Mouse (Mus musculus) limb, embryonic 11.5 days (tissue): Measurements from ENCODE around the gene Fam173b. TPM values are rescaled to one million over a fixed set of nuclear protein-coding genes. Genes with fewer than 3 reads are reported as not detected.

ENCODE experiments used
- ATAC-seq: fragments of 200-750 bp; cut with Nextera tagmentation; 2 replicates; pipeline ENCODE4 v1.8.0; 2017; ENCODE audit warnings: low read depth; ENCODE audit not compliant: insufficient number of reproducible peaks, low FRiP score, low TSS enrichment
- DNase-seq: peaks from one replicate; pipeline ENCODE4 v3.0.0-alpha.2; 2015; ENCODE audit warnings: low spot score
- H3K27ac ChIP-seq: fragments of 300-500 bp; sonication (generic); replicated peaks from 2 replicates; pipeline ENCODE4 v1.5.1; 2014; ENCODE audit warnings: low read depth, mild to moderate bottlenecking, low read length
- H3K27me3 ChIP-seq: fragments of 300-500 bp; sonication (generic); 2 replicates; pipeline ENCODE4 v1.6.1; 2014; ENCODE audit warnings: mild to moderate bottlenecking, low read length, mixed read lengths; ENCODE audit not compliant: control insufficient read depth, insufficient read depth
- H3K36me3 ChIP-seq: fragments of 300-500 bp; sonication (generic); 2 replicates; pipeline ENCODE4 v1.6.1; 2014; ENCODE audit warnings: mild to moderate bottlenecking, low read length, moderate library complexity, mixed read lengths; ENCODE audit not compliant: control insufficient read depth, insufficient read depth
- H3K4me1 ChIP-seq: fragments of 300-500 bp; sonication (generic); 2 replicates; pipeline ENCODE4 v1.6.1; 2014; ENCODE audit warnings: low read length, mixed read lengths; ENCODE audit not compliant: control insufficient read depth, insufficient read depth
- H3K4me2 ChIP-seq: fragments of 300-500 bp; sonication (generic); 2 replicates; pipeline ENCODE4 v1.6.1; 2014; ENCODE audit warnings: low read depth, mild to moderate bottlenecking, moderate library complexity; ENCODE audit not compliant: severe bottlenecking
- H3K4me3 ChIP-seq: fragments of 300-500 bp; sonication (generic); 2 replicates; pipeline ENCODE4 v1.5.1; 2014; ENCODE audit warnings: low read depth, low read length
- H3K9ac ChIP-seq: fragments of 300-500 bp; sonication (generic); 2 replicates; pipeline ENCODE4 v1.6.1; 2014; ENCODE audit warnings: mild to moderate bottlenecking, low read length
- H3K9me3 ChIP-seq: fragments of 300-500 bp; sonication (generic); 2 replicates; pipeline ENCODE4 v1.6.1; 2016; ENCODE audit warnings: low read length; ENCODE audit not compliant: control insufficient read depth
- WGBS: fragments of 180-500 bp; shearing (Covaris S2); extraction: QIAGEN DNeasy Blood & Tissue Kit; methylation state at CpG from one replicate; pipeline ENCODE4 v1.1.7; 2014; 5-methylcytosine and 5-hydroxymethylcytosine counted together
- polyA plus RNA-seq: library from polyadenylated mRNA; unstranded; fragments of >200 nt; fragmentation: Nextera tagmentation; extraction: Ambion mirVana; gene quantifications from 2 replicates; pipeline ENCODE4 v1.2.1, GENCODE M21; 2014

Fam173b gene
- polyA plus RNA-seq, 1 experiment from 2014 or later, result 14.5 TPM

DNA sequence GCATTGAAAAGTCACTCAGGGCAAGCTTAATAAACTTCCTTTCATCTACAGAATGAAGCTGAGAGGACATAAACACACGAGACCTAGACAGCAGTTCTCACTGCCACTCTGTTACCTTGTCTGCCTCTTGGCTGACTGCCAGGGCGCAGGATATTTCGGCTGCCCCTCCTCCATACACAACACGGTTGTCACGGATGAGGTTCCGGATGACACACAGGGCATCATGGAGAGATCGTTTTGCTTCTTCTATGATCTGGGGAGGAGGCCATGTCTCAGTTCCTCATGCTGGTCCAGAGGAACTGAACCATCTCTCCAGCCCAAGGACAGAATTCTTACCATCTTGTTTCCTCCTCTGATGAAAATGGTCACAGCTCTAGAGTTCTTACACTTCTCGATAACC, 9.1 kb upstream of the Fam173b start:
- Histone ChIP-seq H3K4me1 (no peaks in the 10 kb centered on the region), H3K36me3 (peaks cover 40% of the 10 kb centered on the region), H3K27me3 (no peaks in the 10 kb centered on the region), H3K27ac (no peak overlapping the region), H3K4me3 (no peak overlapping the region), H3K9me3 (no peaks in the 10 kb centered on the region), H3K9ac (no peak overlapping the region), H3K4me2 (no peak overlapping the region)
- 95% methylated on average over 8 of the region's 8 CpGs for WGBS
- ATAC-seq (no peak), DNase-seq (no peak)

- H3K27me3 ChIP-seq, result no peaks in the 10 kb centered on the region
- H3K36me3 ChIP-seq, result peaks cover 40% of the 10 kb centered on the region
- no peak for DNase-seq
- H3K4me2 ChIP-seq, result no peak overlapping the region
- no peak overlapping the region for H3K27ac ChIP-seq
- WGBS, result 93% methylated on average over 14 of the region's 14 CpGs
- no peaks in the 10 kb centered on the region for H3K9me3 ChIP-seq
- ATAC-seq, result no peak
- H3K4me1 ChIP-seq, result no peaks in the 10 kb centered on the region
- H3K9ac ChIP-seq, result no peak overlapping the region
- no peak overlapping the region for H3K4me3 ChIP-seq
These were observed 7.4 kb upstream of the Fam173b start for GRCm38 (mm10) chr15:31594260-31594659.

- DNase-seq, result no peak
- H3K36me3 ChIP-seq, result peaks cover 29% of the 10 kb centered on the region
- no peak overlapping the region for H3K27ac ChIP-seq
- H3K9ac ChIP-seq, result no peak overlapping the region
- H3K9me3 ChIP-seq, result no peaks in the 10 kb centered on the region
- no peak overlapping the region for H3K4me2 ChIP-seq
- no peaks in the 10 kb centered on the region for H3K27me3 ChIP-seq
- peaks cover 5% of the 10 kb centered on the region; the same call in 1 of the 2 replicates for H3K4me1 ChIP-seq
- WGBS, result 87% methylated on average over 7 of the region's 7 CpGs
- ATAC-seq, result no peak
- H3K4me3 ChIP-seq, result no peak overlapping the region
These were observed 6.0 kb upstream of the Fam173b start for GRCm38 (mm10) chr15:31595651-31596050.

GRCm38 (mm10) chr15:31599834-31600233, 1.8 kb upstream of the Fam173b start:
- Histone ChIP-seq H3K9ac (no peak overlapping the region), H3K4me3 (no peak overlapping the region), H3K36me3 (peaks cover 5% of the 10 kb centered on the region; the same call in 1 of the 2 replicates), H3K27me3 (no peaks in the 10 kb centered on the region), H3K4me2 (peak overlapping the region; percentile 81), H3K27ac (no peak overlapping the region), H3K9me3 (no peaks in the 10 kb centered on the region), H3K4me1 (peaks cover 8% of the 10 kb centered on the region)
- ATAC-seq, result no peak
- WGBS, result 77% methylated on average over 4 of the region's 4 CpGs
- no peak for DNase-seq

- Histone ChIP-seq H3K4me1 (peaks cover 8% of the 10 kb centered on the region), H3K36me3 (no peaks in the 10 kb centered on the region; the same call in 1 of the 2 replicates), H3K27ac (peak overlapping the region; percentile 47; the same call in 1 of the 2 replicates), H3K27me3 (no peaks in the 10 kb centered on the region), H3K4me3 (peak overlapping the region; percentile 96), H3K9me3 (no peaks in the 10 kb centered on the region), H3K9ac (peak overlapping the region; percentile 97), H3K4me2 (peak overlapping the region; percentile 81)
- peak; percentile 42 for ATAC-seq
- WGBS, result under 1% methylated on average over 33 of the region's 33 CpGs
- no peak for DNase-seq
These were observed 390 bp upstream of the Fam173b start for GRCm38 (mm10) chr15:31601279-31601645.

GRCm38 (mm10) chr15:31602426-31602825, 774 bp downstream of the Fam173b start:
- peak; percentile 69 for ATAC-seq
- WGBS, result 7% methylated on average over 15 of the region's 15 CpGs
- peak overlapping the region; percentile 43 for H3K4me2 ChIP-seq
- peaks cover 8% of the 10 kb centered on the region for H3K4me1 ChIP-seq
- no peaks in the 10 kb centered on the region for H3K9me3 ChIP-seq
- peak; percentile 79 for DNase-seq
- no peaks in the 10 kb centered on the region for H3K27me3 ChIP-seq
- H3K27ac ChIP-seq, result peak overlapping the region; percentile 88
- H3K4me3 ChIP-seq, result peak overlapping the region; percentile 96
- H3K9ac ChIP-seq, result peak overlapping the region; percentile 97
- no peaks in the 10 kb centered on the region for H3K36me3 ChIP-seq

GRCm38 (mm10) chr15:31603113-31603512, 1.5 kb downstream of the Fam173b start:
- Histone ChIP-seq H3K9me3 (no peaks in the 10 kb centered on the region), H3K9ac (no peak overlapping the region), H3K4me1 (peaks cover 8% of the 10 kb centered on the region), H3K4me3 (peak overlapping the region; percentile 96), H3K27me3 (no peaks in the 10 kb centered on the region), H3K27ac (no peak overlapping the region), H3K36me3 (no peaks in the 10 kb centered on the region), H3K4me2 (peak overlapping the region; percentile 43)
- ATAC-seq (no peak), DNase-seq (no peak)
- 93% methylated on average over 13 of the region's 13 CpGs for WGBS

GRCm38 (mm10) chr15:31606821-31607220, 5.2 kb downstream of the Fam173b start:
- H3K4me2 ChIP-seq, result no peak overlapping the region
- WGBS, result 70% methylated on average over 6 of the region's 6 CpGs
- H3K9me3 ChIP-seq, result no peaks in the 10 kb centered on the region
- no peak overlapping the region for H3K27ac ChIP-seq
- no peak for ATAC-seq
- H3K36me3 ChIP-seq, result no peaks in the 10 kb centered on the region
- no peak overlapping the region for H3K4me3 ChIP-seq
- no peak overlapping the region for H3K9ac ChIP-seq
- peaks cover 4% of the 10 kb centered on the region; the same call in 1 of the 2 replicates for H3K4me1 ChIP-seq
- no peaks in the 10 kb centered on the region for H3K27me3 ChIP-seq
- DNase-seq, result no peak

DNA sequence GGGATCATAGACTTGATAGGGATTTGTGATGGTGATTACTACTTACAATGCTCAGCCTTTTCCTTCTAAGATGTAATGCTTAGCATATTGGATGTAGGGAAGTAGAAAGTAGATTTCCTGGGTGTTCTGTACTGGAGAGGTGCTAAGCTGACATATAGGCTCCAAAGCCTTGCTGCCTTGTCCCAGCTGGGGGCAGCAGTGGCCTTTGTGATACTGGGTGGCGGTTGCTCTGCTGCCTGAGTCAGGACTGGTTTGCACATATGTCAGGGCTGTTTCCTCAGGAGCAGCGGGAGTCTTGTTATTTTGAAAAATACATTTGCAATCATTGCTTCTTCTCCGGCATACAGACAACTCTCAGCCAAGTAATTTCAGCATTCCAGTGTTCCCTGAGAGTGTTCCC, 9.4 kb downstream of the Fam173b start:
- WGBS, result 73% methylated on average over 3 of the region's 3 CpGs
- no peaks in the 10 kb centered on the region for H3K36me3 ChIP-seq
- H3K27me3 ChIP-seq, result no peaks in the 10 kb centered on the region
- no peak overlapping the region for H3K9ac ChIP-seq
- no peaks in the 10 kb centered on the region for H3K9me3 ChIP-seq
- H3K4me3 ChIP-seq, result no peak overlapping the region
- H3K27ac ChIP-seq, result no peak overlapping the region
- peak; percentile 48 for DNase-seq
- H3K4me1 ChIP-seq, result no peaks in the 10 kb centered on the region
- no peak overlapping the region for H3K4me2 ChIP-seq
- no peak for ATAC-seq
